Mouse (Mus musculus): ENCODE data around the gene Luc7l3. TPM values are rescaled to one million over a fixed set of nuclear protein-coding genes. Genes with fewer than 3 reads are reported as not detected.

The Luc7l3 gene
- polyA plus RNA-seq (2012; ENCODE audit: low replicate concordance), result 6.1 and 22.5 TPM in 2 replicates

DNA sequence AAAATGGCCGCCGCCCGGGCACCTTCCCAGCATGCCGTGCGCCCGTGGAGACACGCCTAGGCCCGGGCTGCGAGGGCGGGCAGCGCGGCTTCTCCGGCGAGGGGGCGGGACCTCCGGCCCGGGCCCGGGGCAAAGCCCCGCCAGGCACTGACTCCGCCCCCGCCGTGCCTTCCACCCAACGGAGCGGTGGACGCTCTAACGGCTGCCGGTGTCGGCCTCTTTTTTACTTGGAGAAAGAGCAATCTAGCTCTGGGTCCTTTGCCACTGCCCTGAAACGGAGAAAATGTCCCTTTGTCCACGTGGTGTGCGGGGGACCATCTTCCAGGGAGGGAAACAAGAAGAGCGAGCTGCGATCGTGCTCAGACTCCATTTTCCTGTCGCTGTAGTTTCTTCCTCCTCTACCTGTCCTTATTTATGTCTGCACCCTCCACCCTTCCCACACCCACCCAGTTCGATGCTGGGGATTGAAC lies at the start of gene Luc7l3:
Gene Luc7l3, minus strand, starts transcription at position 58 of the 470 bp plus-strand sequence.

DNA sequence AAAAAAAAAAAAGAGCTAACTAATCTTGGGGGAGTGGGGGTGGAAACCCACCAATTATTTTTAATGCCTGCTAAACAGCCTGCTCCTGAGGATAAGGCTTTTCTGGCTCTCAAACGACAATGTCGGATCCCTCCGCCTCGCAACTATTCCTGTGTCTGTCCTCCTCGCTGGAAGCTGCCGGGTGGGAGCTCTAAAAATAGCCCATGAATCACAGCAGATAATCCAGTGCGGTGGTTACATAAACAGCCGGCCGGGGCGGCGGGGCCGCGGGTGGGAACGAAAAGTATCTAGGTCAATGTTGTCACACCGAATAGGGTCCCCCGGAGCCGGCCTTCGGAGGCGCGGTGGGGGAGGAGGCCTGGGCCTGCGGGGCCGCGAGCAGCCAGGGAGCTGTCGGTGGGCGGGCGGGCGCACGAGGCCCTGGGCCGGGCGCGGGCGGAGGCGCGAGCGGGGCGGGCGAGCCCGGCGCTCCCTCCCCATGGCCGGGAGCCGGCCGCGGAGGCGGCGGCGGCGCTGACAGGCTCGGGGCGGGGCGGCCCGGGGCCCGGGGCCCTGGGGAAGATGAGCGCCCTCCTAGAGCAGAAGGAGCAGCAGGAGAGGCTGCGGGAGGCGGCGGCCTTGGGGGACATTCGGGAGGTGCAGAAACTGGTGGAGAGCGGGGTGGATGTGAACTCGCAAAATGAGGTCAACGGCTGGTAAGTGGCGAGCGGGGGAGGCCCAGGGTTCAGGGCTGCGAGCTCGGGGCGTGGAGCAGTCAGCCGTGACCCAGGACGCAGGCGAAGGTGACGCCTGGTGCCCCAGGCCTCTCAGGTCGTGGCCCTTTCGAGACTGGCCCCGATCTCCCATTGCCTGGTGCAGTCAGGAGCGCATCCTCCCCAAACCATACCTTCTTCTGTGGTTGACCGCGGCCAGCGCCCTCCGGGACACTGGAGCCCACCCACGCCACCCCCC lies 6.2 kb upstream of the Luc7l3 start, which contains the start of gene Ankrd40:
Gene Ankrd40, plus strand, starts transcription at position 309 of the 951 bp plus-strand sequence.

DNA sequence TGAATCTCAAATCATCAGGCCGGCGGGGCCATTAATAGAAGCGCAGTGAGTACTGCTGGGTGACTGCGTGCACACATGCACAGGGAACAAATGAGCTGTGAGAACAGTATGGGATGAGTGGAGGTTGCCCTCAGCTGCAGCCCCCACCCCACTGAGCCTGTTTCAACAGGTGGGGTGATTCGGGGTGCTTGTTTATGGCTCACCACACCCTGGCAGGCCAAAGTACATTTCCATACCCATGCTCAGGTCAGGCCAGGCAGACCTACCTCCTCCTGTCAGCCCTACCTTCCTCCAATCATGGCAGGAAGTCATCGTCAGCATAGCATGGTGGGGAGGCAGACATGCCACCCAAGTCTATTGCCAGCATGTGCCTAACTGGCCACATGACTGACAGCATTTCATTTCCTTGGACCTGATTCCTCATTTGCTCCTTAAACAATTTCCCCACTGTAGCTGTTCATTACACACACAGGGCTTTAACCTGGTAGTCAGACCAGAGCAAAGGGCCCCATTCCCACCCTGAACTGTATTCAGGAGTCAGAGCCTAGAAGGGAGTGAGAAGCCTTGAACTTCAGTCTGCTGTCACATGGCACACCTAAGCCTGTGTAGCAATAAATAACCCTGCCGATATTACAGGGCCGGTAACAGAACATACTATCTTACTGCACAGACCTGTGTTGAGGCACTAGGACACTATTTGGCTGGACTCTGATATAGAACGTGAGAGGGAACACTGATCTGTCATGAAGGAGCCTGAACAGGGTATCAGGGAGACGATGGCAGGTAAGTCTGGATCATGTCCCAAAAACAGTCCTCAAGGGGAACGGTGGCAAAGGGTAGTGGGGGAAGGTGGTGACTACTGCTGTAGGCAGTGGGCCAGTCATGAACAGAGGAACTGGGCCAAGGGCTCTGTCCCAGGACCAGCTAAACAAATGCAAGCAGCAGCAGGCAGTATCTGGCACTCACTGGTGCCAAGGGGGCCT lies 40.3 kb downstream of the Luc7l3 start, which contains the start of gene Gm21885:
Gene Gm21885, plus strand, starts transcription at position 675 of the 983 bp plus-strand sequence.

DNA sequence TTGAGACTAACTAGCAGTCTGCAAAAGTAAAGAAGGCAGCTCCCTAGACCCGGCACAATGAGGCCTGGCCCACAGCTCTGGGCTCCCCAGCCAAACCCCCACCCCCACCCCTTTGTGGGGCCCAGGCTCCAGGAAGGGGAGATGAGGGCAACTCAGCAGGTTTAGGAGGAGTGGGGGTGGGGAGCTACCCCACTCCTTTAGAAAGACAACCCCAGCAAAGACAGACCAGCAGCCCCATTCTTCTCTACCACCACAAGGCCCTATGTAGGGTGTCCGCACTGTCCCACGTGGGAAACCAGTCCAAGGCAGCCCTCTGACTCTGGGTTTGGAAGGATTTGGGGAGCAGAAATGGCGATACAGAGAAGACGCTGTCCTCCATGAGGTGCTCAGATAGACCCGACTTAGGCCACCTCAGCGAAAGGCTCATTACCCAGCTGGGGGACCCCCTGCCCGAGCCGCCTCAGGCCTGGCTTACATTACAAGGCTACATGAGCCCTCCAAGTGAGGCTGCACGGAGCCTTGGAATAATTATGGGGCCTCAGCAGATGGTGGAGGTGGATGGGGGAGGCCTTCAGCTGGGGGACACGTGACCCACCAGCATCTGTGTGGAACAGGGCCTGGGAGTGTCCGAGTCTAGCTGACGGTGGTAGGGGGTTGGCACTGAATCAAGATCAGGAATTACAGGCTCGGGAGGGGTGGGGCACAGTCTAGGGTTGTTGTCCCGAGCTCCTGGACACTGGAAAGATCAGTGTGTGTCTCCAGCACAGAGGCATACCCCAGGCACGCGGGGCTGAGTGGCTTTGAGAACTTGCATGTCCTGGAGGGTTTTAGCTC lies 75.6 kb downstream of the Luc7l3 start, which contains the start of gene Wfikkn2:
Gene Wfikkn2, minus strand, starts transcription at position 51 of the 834 bp plus-strand sequence.

Other genes starting within 250 kb of the Luc7l3 start
- gene Tob1, start 110.5 kb downstream of the Luc7l3 start, polyA plus RNA-seq (2012; ENCODE audit: low replicate concordance), result 12.1 and 24.4 TPM in 2 replicates
- gene Wfikkn2, start 76.0 kb downstream of the Luc7l3 start, polyA plus RNA-seq (2012; ENCODE audit: low replicate concordance), result 0.14 and 0.46 TPM in 2 replicates
- gene Gm21885, start 40.1 kb downstream of the Luc7l3 start, polyA plus RNA-seq (2012; ENCODE audit: low replicate concordance), result not detected in 2 replicates
- gene Ankrd40, start 6.0 kb upstream of the Luc7l3 start, polyA plus RNA-seq (2012; ENCODE audit: low replicate concordance), result 36.3 and 54.4 TPM in 2 replicates
- 2.4 and 6.9 TPM in 2 replicates for gene Abcc3, start 71.0 kb upstream of the Luc7l3 start, polyA plus RNA-seq (2012; ENCODE audit: low replicate concordance)
- gene Cacna1g, start 152.2 kb upstream of the Luc7l3 start, polyA plus RNA-seq (2012; ENCODE audit: low replicate concordance), result 10.0 and 13.3 TPM in 2 replicates
- gene Spata20, start 164.2 kb upstream of the Luc7l3 start, polyA plus RNA-seq (2012; ENCODE audit: low replicate concordance), result not detected in 2 replicates
- gene Epn3, start 178.0 kb upstream of the Luc7l3 start, polyA plus RNA-seq (2012; ENCODE audit: low replicate concordance), result not detected in 2 replicates
- not detected in 2 replicates for gene Mycbpap, start 199.8 kb upstream of the Luc7l3 start, polyA plus RNA-seq (2012; ENCODE audit: low replicate concordance)
- gene Rsad1, start 227.3 kb upstream of the Luc7l3 start, polyA plus RNA-seq (2012; ENCODE audit: low replicate concordance), result 0.38 and 0.81 TPM in 2 replicates
- 0.27 TPM in 1 of 2 replicates, not detected in the other for gene Chad, start 243.1 kb upstream of the Luc7l3 start, polyA plus RNA-seq (2012; ENCODE audit: low replicate concordance)

Measured in leukemia stem cell, adult 10-12 weeks (primary cell).